Mouse (Mus musculus): ENCODE data around the gene Serinc4. TPM values are rescaled to one million over a fixed set of nuclear protein-coding genes. Genes with fewer than 3 reads are reported as not detected.
"Not testable (repeated sequence)": the region's sequence is repeated elsewhere in the genome, so short reads cannot be mapped to it uniquely, and the experiment has no call there.

Gene Serinc4
- 0.68 and 0.96 TPM in 2 replicates for polyA plus RNA-seq (2014; fragmentation: Nextera tagmentation; extraction: Ambion mirVana)

GRCm38 (mm10) chr2:121456692-121457642, at the start of gene Serinc4:
Gene Serinc4, minus strand, starts transcription at chr2:121456781.
- H3K9ac ChIP-seq = peak within 1 kb of the TSS; percentile 72
- H3K27me3 ChIP-seq (ENCODE audit: control insufficient read depth, insufficient read depth, low read length) = no peaks in the 10 kb centered on the region
- H3K27ac ChIP-seq = peak within 1 kb of the TSS; percentile 74
- no peaks in the 10 kb centered on the region for H3K9me3 ChIP-seq (ENCODE audit: control insufficient read depth, low read length)
- H3K36me3 ChIP-seq (replicated peaks; ENCODE audit: control insufficient read depth, insufficient read depth) = peaks cover 41% of the 10 kb centered on the region
- peak within 1 kb of the TSS; percentile 53 for H3K4me3 ChIP-seq (replicated peaks; ENCODE audit: low read length)
- ATAC-seq (ENCODE audit: low FRiP score) = peak; percentile 93
- peak within 1 kb of the TSS; percentile 58 for H3K4me2 ChIP-seq (replicated peaks)
- H3K4me1 ChIP-seq (replicated peaks; ENCODE audit: control insufficient read depth, insufficient read depth, low read length) = peaks cover 12% of the 10 kb centered on the region
- DNase-seq (ENCODE audit: low spot score) = peak; percentile 84
- 5% methylated on average over 41 of the region's 41 CpGs for WGBS

- 0 out of 2 replicates have a peak, but pooled peaks have one; percentile 12 for ATAC-seq (ENCODE audit: low FRiP score)
- not testable (repeated sequence) for H3K9ac ChIP-seq; H3K36me3 ChIP-seq (replicated peaks; ENCODE audit: control insufficient read depth, insufficient read depth); H3K9me3 ChIP-seq (ENCODE audit: control insufficient read depth, low read length); H3K27ac ChIP-seq; H3K4me1 ChIP-seq (replicated peaks; ENCODE audit: control insufficient read depth, insufficient read depth, low read length); H3K27me3 ChIP-seq (ENCODE audit: control insufficient read depth, insufficient read depth, low read length); DNase-seq (ENCODE audit: low spot score); H3K4me2 ChIP-seq (replicated peaks); H3K4me3 ChIP-seq (replicated peaks; ENCODE audit: low read length)
- WGBS = 83% methylated on average over 1 of the region's 6 CpGs
Observed at GRCm38 (mm10) chr2:121501550-121501949, 45.0 kb upstream of the Serinc4 start.

- H3K27me3 ChIP-seq (ENCODE audit: control insufficient read depth, insufficient read depth, low read length); H3K4me2 ChIP-seq (replicated peaks); H3K9ac ChIP-seq; H3K9me3 ChIP-seq (ENCODE audit: control insufficient read depth, low read length); ATAC-seq (ENCODE audit: low FRiP score); H3K36me3 ChIP-seq (replicated peaks; ENCODE audit: control insufficient read depth, insufficient read depth); DNase-seq (ENCODE audit: low spot score); H3K4me3 ChIP-seq (replicated peaks; ENCODE audit: low read length); H3K4me1 ChIP-seq (replicated peaks; ENCODE audit: control insufficient read depth, insufficient read depth, low read length); H3K27ac ChIP-seq: not testable (repeated sequence)
- WGBS = 83% methylated on average over 1 of the region's 2 CpGs
Observed at GRCm38 (mm10) chr2:121484403-121484802, 27.8 kb upstream of the Serinc4 start.

GRCm38 (mm10) chr2:121483576-121483975, 27.0 kb upstream of the Serinc4 start:
- WGBS = 34% methylated on average over 8 of the region's 8 CpGs
- H3K27ac ChIP-seq = no peak overlapping the region

DNA sequence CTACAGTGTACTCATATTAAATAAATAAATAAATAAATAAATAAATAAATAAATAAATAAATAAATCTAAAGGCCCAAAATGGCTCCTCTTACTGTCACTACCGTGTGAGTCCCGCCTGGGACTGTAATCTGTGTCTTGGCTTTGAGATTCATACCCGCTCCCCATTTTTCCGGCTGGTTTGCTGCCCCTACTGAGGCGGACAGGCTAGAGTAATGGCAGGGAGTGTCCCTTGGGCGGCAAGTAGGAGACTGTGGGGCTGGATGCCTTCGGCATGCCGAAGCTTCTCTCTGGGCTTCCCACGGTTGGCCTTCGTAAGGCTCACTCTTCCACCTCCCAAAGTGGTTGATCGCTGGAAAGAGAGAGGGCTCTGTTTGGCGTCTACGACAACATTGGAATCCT, 24.3 kb upstream of the Serinc4 start:
- H3K9me3 ChIP-seq (ENCODE audit: control insufficient read depth, low read length); H3K4me3 ChIP-seq (replicated peaks; ENCODE audit: low read length); H3K9ac ChIP-seq; ATAC-seq (ENCODE audit: low FRiP score); H3K4me2 ChIP-seq (replicated peaks); H3K27me3 ChIP-seq (ENCODE audit: control insufficient read depth, insufficient read depth, low read length); H3K36me3 ChIP-seq (replicated peaks; ENCODE audit: control insufficient read depth, insufficient read depth); H3K27ac ChIP-seq; H3K4me1 ChIP-seq (replicated peaks; ENCODE audit: control insufficient read depth, insufficient read depth, low read length); DNase-seq (ENCODE audit: low spot score): not testable (repeated sequence)
- 90% methylated on average over 13 of the region's 13 CpGs for WGBS

More at GRCm38 (mm10) chr2:121483576-121483975, 27.0 kb upstream of the Serinc4 start:
- DNase-seq (ENCODE audit: low spot score) = no peak
- no peaks in the 10 kb centered on the region for H3K9me3 ChIP-seq (ENCODE audit: control insufficient read depth, low read length)
- no peak overlapping the region for H3K4me3 ChIP-seq (replicated peaks; ENCODE audit: low read length)
- ATAC-seq (ENCODE audit: low FRiP score) = no peak
- H3K27me3 ChIP-seq (ENCODE audit: control insufficient read depth, insufficient read depth, low read length) = no peaks in the 10 kb centered on the region
- 0 out of 2 replicates have a peak overlapping the region, but pooled peaks have one; percentile 1 for H3K4me2 ChIP-seq (replicated peaks)
- H3K36me3 ChIP-seq (replicated peaks; ENCODE audit: control insufficient read depth, insufficient read depth) = no peaks in the 10 kb centered on the region
- H3K4me1 ChIP-seq (replicated peaks; ENCODE audit: control insufficient read depth, insufficient read depth, low read length) = no peaks in the 10 kb centered on the region; the same call in 1 of the 2 replicates
- no peak overlapping the region for H3K9ac ChIP-seq

GRCm38 (mm10) chr2:121480498-121480897, 23.9 kb upstream of the Serinc4 start:
- H3K27ac ChIP-seq = no peak overlapping the region
- H3K4me2 ChIP-seq (replicated peaks) = no peak overlapping the region
- no peaks in the 10 kb centered on the region for H3K36me3 ChIP-seq (replicated peaks; ENCODE audit: control insufficient read depth, insufficient read depth)
- 54% methylated on average over 3 of the region's 3 CpGs for WGBS
- no peaks in the 10 kb centered on the region for H3K27me3 ChIP-seq (ENCODE audit: control insufficient read depth, insufficient read depth, low read length)
- no peaks in the 10 kb centered on the region for H3K9me3 ChIP-seq (ENCODE audit: control insufficient read depth, low read length)
- H3K4me1 ChIP-seq (replicated peaks; ENCODE audit: control insufficient read depth, insufficient read depth, low read length) = no peaks in the 10 kb centered on the region; the same call in 1 of the 2 replicates
- DNase-seq (ENCODE audit: low spot score) = no peak
- H3K9ac ChIP-seq = no peak overlapping the region
- no peak for ATAC-seq (ENCODE audit: low FRiP score)
- H3K4me3 ChIP-seq (replicated peaks; ENCODE audit: low read length) = no peak overlapping the region

DNA sequence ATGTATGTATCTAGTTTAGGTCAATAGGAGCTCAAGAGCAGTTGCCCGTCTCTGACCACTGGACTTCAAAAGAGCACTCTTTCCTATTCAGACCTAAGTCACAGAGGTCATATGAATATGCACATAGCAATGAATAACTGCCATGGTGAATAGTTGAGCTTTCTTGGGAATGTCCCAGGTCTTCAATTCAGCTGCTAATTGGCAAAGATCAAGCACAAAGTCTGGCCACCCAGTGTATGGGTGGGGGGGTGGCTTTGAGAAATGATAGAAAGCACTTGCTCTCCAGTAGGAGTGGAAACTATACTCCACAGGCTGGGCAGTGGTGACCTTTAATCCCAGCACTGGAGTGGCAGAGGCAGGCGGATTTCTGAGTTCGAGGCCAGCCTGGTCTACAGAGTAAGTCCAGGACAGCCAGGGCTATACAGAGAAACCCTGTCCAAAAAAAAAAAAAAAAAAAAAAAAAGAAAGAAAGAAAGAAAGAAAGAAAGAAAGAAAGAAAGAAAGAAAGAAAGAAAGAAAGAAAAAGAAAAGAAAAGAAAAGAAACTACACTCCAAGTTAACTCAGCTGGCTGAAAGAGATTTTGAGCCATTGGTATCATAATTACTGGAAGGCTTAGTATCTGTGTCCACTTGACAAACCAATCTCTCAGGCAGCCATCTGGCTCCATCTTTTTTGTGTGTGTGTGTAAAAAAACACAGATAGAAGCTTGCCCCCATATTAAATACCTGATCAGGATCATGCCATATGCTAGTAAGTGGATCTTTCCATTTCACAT, 21.1 kb upstream of the Serinc4 start:
- Histone ChIP-seq H3K4me3 (replicated peaks; ENCODE audit: low read length) (no peak overlapping the region), H3K9me3 (ENCODE audit: control insufficient read depth, low read length) (no peaks in the 10 kb centered on the region), H3K27me3 (ENCODE audit: control insufficient read depth, insufficient read depth, low read length) (no peaks in the 10 kb centered on the region), H3K27ac (no peak overlapping the region), H3K9ac (no peak overlapping the region), H3K36me3 (replicated peaks; ENCODE audit: control insufficient read depth, insufficient read depth) (no peaks in the 10 kb centered on the region), H3K4me2 (replicated peaks) (no peak overlapping the region), H3K4me1 (replicated peaks; ENCODE audit: control insufficient read depth, insufficient read depth, low read length) (no peaks in the 10 kb centered on the region; the same call in 1 of the 2 replicates)
- 70% methylated on average over 3 of the region's 3 CpGs for WGBS
- no peak for ATAC-seq (ENCODE audit: low FRiP score)
- DNase-seq (ENCODE audit: low spot score) = no peak

- not testable (repeated sequence) for ATAC-seq (ENCODE audit: low FRiP score); H3K4me2 ChIP-seq (replicated peaks); H3K4me1 ChIP-seq (replicated peaks; ENCODE audit: control insufficient read depth, insufficient read depth, low read length); H3K9ac ChIP-seq; H3K36me3 ChIP-seq (replicated peaks; ENCODE audit: control insufficient read depth, insufficient read depth); H3K27me3 ChIP-seq (ENCODE audit: control insufficient read depth, insufficient read depth, low read length); H3K27ac ChIP-seq; H3K4me3 ChIP-seq (replicated peaks; ENCODE audit: low read length); DNase-seq (ENCODE audit: low spot score); H3K9me3 ChIP-seq (ENCODE audit: control insufficient read depth, low read length)
- WGBS = 95% methylated on average over 2 of the region's 2 CpGs
Observed at GRCm38 (mm10) chr2:121475306-121475705, 18.7 kb upstream of the Serinc4 start.

GRCm38 (mm10) chr2:121474180-121474535, 17.6 kb upstream of the Serinc4 start:
- Histone ChIP-seq H3K27me3 (ENCODE audit: control insufficient read depth, insufficient read depth, low read length) (no peaks in the 10 kb centered on the region), H3K9ac (peak overlapping the region; percentile 71), H3K9me3 (ENCODE audit: control insufficient read depth, low read length) (no peaks in the 10 kb centered on the region), H3K4me1 (replicated peaks; ENCODE audit: control insufficient read depth, insufficient read depth, low read length) (no peaks in the 10 kb centered on the region; the same call in 1 of the 2 replicates), H3K36me3 (replicated peaks; ENCODE audit: control insufficient read depth, insufficient read depth) (no peaks in the 10 kb centered on the region; the same call in 1 of the 2 replicates), H3K4me3 (replicated peaks; ENCODE audit: low read length) (peak overlapping the region; percentile 59), H3K27ac (peak overlapping the region; percentile 74), H3K4me2 (replicated peaks) (peak overlapping the region; percentile 72)
- WGBS = 38% methylated on average over 8 of the region's 8 CpGs
- peak; percentile 70 for ATAC-seq (ENCODE audit: low FRiP score)
- no peak for DNase-seq (ENCODE audit: low spot score)

Data from hindbrain, embryonic 14.5 days (tissue).